Mouse (Mus musculus): ENCODE measurements around the gene Rhbdf1. TPM values are rescaled to one million over a fixed set of nuclear protein-coding genes. Genes with fewer than 3 reads are reported as not detected.

Gene Rhbdf1
- total and polyA plus RNA-seq, 3 experiments, result 24.7 to 37.6 (median 34.2) TPM

DNA sequence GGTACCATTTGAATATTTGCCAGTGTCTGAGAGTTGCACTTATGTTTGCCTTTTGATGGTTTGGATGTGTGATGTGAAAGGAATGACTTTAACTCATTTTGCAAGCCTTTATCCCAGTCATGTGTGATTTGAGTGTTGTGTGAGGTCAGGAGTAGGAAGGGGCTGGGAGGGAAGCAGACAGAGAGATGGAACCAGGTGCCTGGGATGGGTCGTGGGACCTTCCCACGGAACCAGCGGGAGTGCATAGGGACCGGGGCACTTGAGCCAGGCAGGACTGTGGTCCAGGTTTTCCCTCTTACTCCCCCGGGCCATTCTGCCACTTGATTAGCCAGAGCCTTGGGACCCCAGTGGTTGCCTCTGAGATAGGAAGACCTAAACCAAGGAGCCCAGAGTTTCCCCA, 45.9 kb upstream of the Rhbdf1 start:
- dilution Hi-C loops (cut with MboI; ENCODE audit: extremely low pct_ligation_motif_present, extremely low pct_unique_long_range_greater_than_20kb, low sequenced_read_pairs) (no loop called here), in situ Hi-C loops (cut with MboI; ENCODE audit: low pct_ligation_motif_present, low pct_unique_long_range_greater_than_20kb, low sequenced_read_pairs) (no loop called here)
- DNase-seq (ENCODE audit: extremely low read depth), result no peak
- Histone ChIP-seq H3K4me2 (ENCODE audit: insufficient read depth, low read depth, poor library complexity, severe bottlenecking) (peak overlapping the region; percentile 40), H3K9ac (ENCODE audit: insufficient read depth, low read depth) (peak overlapping the region; percentile 53), H3K27ac (ENCODE audit: insufficient read depth, low read depth) (no peak overlapping the region), H3K36me3 (replicated peaks in 1 of 2; ENCODE audit: control insufficient read depth in 1 of 2, insufficient read depth in 1 of 2, low read length in 1 of 2) (peaks cover under 1 to 20% of the 10 kb centered on the region in 2 experiments), H3K79me2 (replicated peaks; ENCODE audit: control insufficient read depth, extremely low read depth, insufficient read depth, poor library complexity, severe bottlenecking) (peaks cover 12% of the 10 kb centered on the region), H3K27me3 (replicated peaks) (no peaks in the 10 kb centered on the region), H3K4me1 (ENCODE audit: control insufficient read depth in 1 of 2, insufficient read depth in 2 of 2) (peaks cover 17 to 58% of the 10 kb centered on the region in 2 experiments), H3K9me3 (replicated peaks; ENCODE audit: low read length) (no peaks in the 10 kb centered on the region), H3K4me3 (replicated peaks in 1 of 3; ENCODE audit: low read depth in 2 of 3, low read length in 2 of 3, poor library complexity in 1 of 3) (peak overlapping the region; percentile 5 to 82 (median 54))
- TF ChIP-seq MYC (IDR thresholded peaks at IDR 0.05; ENCODE audit: low read depth, low read length) (no peak), MAZ (IDR thresholded peaks at IDR 0.05; ENCODE audit: low read depth, low read length) (0 out of 2 replicates have a peak, but pooled peaks have one; percentile 72), MEF2A (IDR thresholded peaks at IDR 0.05; ENCODE audit: borderline replicate concordance, low read depth, low read length) (no peak), PAX5 (IDR thresholded peaks at IDR 0.05; ENCODE audit: low read length) (no peak), ZNF384 (IDR thresholded peaks at IDR 0.05; ENCODE audit: low read depth, low read length) (no peak), ZC3H11A (IDR thresholded peaks at IDR 0.05; ENCODE audit: low read depth, low read length) (no peak), EP300 (IDR thresholded peaks at IDR 0.05; ENCODE audit: low read length) (no peak), POLR2A (IDR thresholded peaks at IDR 0.05; ENCODE audit: low read depth, low read length) (no peak)

DNA sequence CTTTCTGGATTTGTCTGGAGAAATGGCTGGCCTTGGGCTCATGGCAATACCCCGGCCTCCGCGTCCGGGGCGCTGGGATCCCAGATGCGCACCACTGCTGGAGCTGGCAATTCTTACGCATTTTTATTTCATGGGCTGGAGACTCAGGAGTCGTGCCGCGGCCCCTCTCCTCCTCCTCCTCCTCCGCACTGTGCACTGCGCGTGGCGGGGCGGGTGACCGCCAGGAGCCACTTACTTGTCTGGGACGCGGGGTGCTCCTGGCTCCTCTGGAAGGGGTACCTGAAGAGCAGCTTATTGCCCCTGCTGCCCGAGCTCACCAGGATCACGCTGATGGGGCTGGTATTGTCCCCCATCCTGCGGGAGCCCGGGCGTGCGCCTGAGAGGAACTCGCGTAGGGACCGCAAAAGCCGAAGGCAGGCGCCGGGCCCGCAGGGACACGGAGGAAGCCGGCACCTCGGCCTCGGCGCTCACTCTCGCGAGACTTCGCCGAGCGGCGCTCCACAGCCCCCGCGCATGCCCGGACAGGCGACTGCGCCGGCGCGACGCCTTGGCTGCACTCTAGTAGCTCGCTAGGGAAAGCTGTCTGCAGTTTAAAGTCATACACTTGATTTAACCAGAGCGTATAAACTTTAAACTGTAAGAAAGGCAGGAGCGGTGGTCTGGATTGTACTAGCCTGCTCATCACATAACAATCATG, 45.2 kb upstream of the Rhbdf1 start, which contains the start of gene Nprl3:
Gene Nprl3 (minus strand): TSS at position 520 of the 697 bp plus-strand sequence.
- Histone ChIP-seq H3K4me3 (replicated peaks in 1 of 3; ENCODE audit: low read depth in 2 of 3, low read length in 2 of 3, poor library complexity in 1 of 3) (peak within 1 kb of the TSS; percentile 72 to 92 (median 82)), H3K27me3 (replicated peaks) (no peaks in the 10 kb centered on the region), H3K9me3 (replicated peaks; ENCODE audit: low read length) (no peaks in the 10 kb centered on the region), H3K4me2 (ENCODE audit: insufficient read depth, low read depth, poor library complexity, severe bottlenecking) (peak within 1 kb of the TSS; percentile 70), H3K79me2 (replicated peaks; ENCODE audit: control insufficient read depth, extremely low read depth, insufficient read depth, poor library complexity, severe bottlenecking) (peaks cover 12% of the 10 kb centered on the region), H3K27ac (ENCODE audit: insufficient read depth, low read depth) (peak within 1 kb of the TSS; percentile 5; the same call in 1 of the 2 replicates), H3K36me3 (replicated peaks in 1 of 2; ENCODE audit: control insufficient read depth in 1 of 2, insufficient read depth in 1 of 2, low read length in 1 of 2) (peaks cover 7 to 27% of the 10 kb centered on the region in 2 experiments), H3K9ac (ENCODE audit: insufficient read depth, low read depth) (peak within 1 kb of the TSS; percentile 82), H3K4me1 (ENCODE audit: control insufficient read depth in 1 of 2, insufficient read depth in 2 of 2) (peaks cover 17 to 64% of the 10 kb centered on the region in 2 experiments)
- peak; percentile 25; the same call in 1 of the 2 replicates for TF ChIP-seq MXI1 (IDR thresholded peaks at IDR 0.05; ENCODE audit: low read depth, low read length)
- no peak for TF ChIP-seq E2F4 (IDR thresholded peaks at IDR 0.05; ENCODE audit: insufficient replicate concordance, low read depth, low read length)
- no peak for TF ChIP-seq RCOR1 (conservative IDR thresholded peaks at IDR 0.05; ENCODE audit: low read depth, low read length)
- no peak for TF ChIP-seq PAX5 (IDR thresholded peaks at IDR 0.05; ENCODE audit: low read length)
- peak; percentile 96 for TF ChIP-seq TCF12 (IDR thresholded peaks at IDR 0.05; ENCODE audit: low read depth, low read length)
- peak; percentile 26; the same call in 1 of the 2 replicates for TF ChIP-seq IRF4 (IDR thresholded peaks at IDR 0.05; ENCODE audit: low read depth, low read length)
- TF ChIP-seq ETS1 (conservative IDR thresholded peaks at IDR 0.05; ENCODE audit: low read depth, low read length), result no peak; the same call in 1 of the 2 replicates
- TF ChIP-seq BHLHE40 (IDR thresholded peaks at IDR 0.05; ENCODE audit: low read depth, low read length), result 0 out of 2 replicates have a peak, but pooled peaks have one; percentile 17
- peak; percentile 71 for TF ChIP-seq MAX (IDR thresholded peaks at IDR 0.05; ENCODE audit: low read length)
- peak; percentile 99 for TF ChIP-seq CHD2 (IDR thresholded peaks at IDR 0.05; ENCODE audit: low read length)
- no peak; the same call in 1 of the 2 replicates for TF ChIP-seq ZC3H11A (IDR thresholded peaks at IDR 0.05; ENCODE audit: low read depth, low read length)
- TF ChIP-seq ELF1 (IDR thresholded peaks at IDR 0.05; ENCODE audit: low read depth, low read length), result peak; percentile 72; the same call in 1 of the 2 replicates
- TF ChIP-seq TBP (conservative IDR thresholded peaks at IDR 0.05; ENCODE audit: low read depth, low read length), result peak; percentile 90
- TF ChIP-seq KAT2A (IDR thresholded peaks at IDR 0.05; ENCODE audit: insufficient replicate concordance, low read length), result 0 out of 2 replicates have a peak, but pooled peaks have one; percentile 63
- peak; percentile 99 for TF ChIP-seq NELFE (IDR thresholded peaks at IDR 0.05; ENCODE audit: low read depth, low read length)
- TF ChIP-seq SMC3 (IDR thresholded peaks at IDR 0.05; ENCODE audit: low read depth, low read length), result no peak
- TF ChIP-seq MYC (IDR thresholded peaks at IDR 0.05; ENCODE audit: low read depth, low read length), result peak; percentile 61; the same call in 1 of the 2 replicates
- TF ChIP-seq HCFC1 (IDR thresholded peaks at IDR 0.05; ENCODE audit: low read depth, low read length), result peak; percentile 81
- no peak for TF ChIP-seq RAD21 (IDR thresholded peaks at IDR 0.05; ENCODE audit: low read depth, low read length)
- peak; percentile 93 for TF ChIP-seq SIN3A (IDR thresholded peaks at IDR 0.05; ENCODE audit: low read length)
- peak; percentile 81 for TF ChIP-seq POLR2AphosphoS2 (IDR thresholded peaks at IDR 0.05; ENCODE audit: low read depth, low read length)
- TF ChIP-seq EP300 (IDR thresholded peaks at IDR 0.05; ENCODE audit: low read length), result no peak
- TF ChIP-seq POLR2A (IDR thresholded peaks at IDR 0.05; ENCODE audit: low read depth, low read length), result peak; percentile 100
- TF ChIP-seq USF2 (conservative IDR thresholded peaks at IDR 0.05; ENCODE audit: low read depth, low read length), result no peak
- TF ChIP-seq ZMIZ1 (IDR thresholded peaks at IDR 0.05; ENCODE audit: low read depth, low read length), result peak; percentile 96
- peak; percentile 95 for TF ChIP-seq NRF1 (IDR thresholded peaks at IDR 0.05; ENCODE audit: low read depth, low read length)
- dilution Hi-C loops (cut with MboI; ENCODE audit: extremely low pct_ligation_motif_present, extremely low pct_unique_long_range_greater_than_20kb, low sequenced_read_pairs), result no loop called here
- in situ Hi-C loops (cut with MboI; ENCODE audit: low pct_ligation_motif_present, low pct_unique_long_range_greater_than_20kb, low sequenced_read_pairs), result no loop called here
- DNase-seq (ENCODE audit: extremely low read depth), result peak; percentile 95

All from CH12.LX (cell line).